ENCODE assay signal across 14 mouse cellular contexts in genomic region chr1:75564916-75565315, GRCm38 (mm10). TPM values are rescaled to one million over a fixed set of nuclear protein-coding genes. Genes with fewer than 3 reads are reported as not detected.
"Had no signal": no experiment of that assay in that cellular context is flagged by ENCODE, and none has a peak within 500 bp of the region (broad histone marks: within the 10 kb centered on the region; RNA-seq: fewer than 3 reads in every experiment).

No protein-coding gene starts in this region.

- H3K36me3 ChIP-seq: limb, embryonic 15.5 days; liver, embryonic 12.5 days; midbrain, embryonic 12.5 days; neural tube, embryonic 13.5 days had no signal

- H3K9ac ChIP-seq: limb, embryonic 15.5 days; liver, embryonic 12.5 days; lung, embryonic 14.5 days; midbrain, embryonic 12.5 days; neural tube, embryonic 13.5 days had no signal

- ATAC-seq: liver, embryonic 12.5 days had no signal

- H3K27ac ChIP-seq: limb, embryonic 15.5 days; liver, embryonic 12.5 days; midbrain, embryonic 12.5 days; neural tube, embryonic 13.5 days; stomach, postnatal 0 days had no signal

- DNase-seq: kidney, adult 18-20 months; kidney, postnatal 10 days; kidney, postnatal 4 days; lung, embryonic 14.5 days; lung, postnatal 10 days; lung, postnatal 4 days; retina, postnatal 1 day; right cerebral cortex, postnatal 4 days had no signal

- H3K4me3 ChIP-seq: limb, embryonic 15.5 days; liver, embryonic 12.5 days; midbrain, embryonic 12.5 days; neural tube, embryonic 13.5 days had no signal

- H3K4me1 ChIP-seq: liver, embryonic 12.5 days had no signal

- H3K27me3 ChIP-seq: limb, embryonic 15.5 days had no signal

- H3K4me2 ChIP-seq: limb, embryonic 15.5 days; liver, embryonic 12.5 days; lung, embryonic 14.5 days; midbrain, embryonic 12.5 days; neural tube, embryonic 13.5 days had no signal

- H3K9me3 ChIP-seq: limb, embryonic 15.5 days; liver, embryonic 12.5 days had no signal

RNA-seq across cellular contexts. Expression of gene Slc4a3, which starts 18.9 kb away (rescaled TPM):
- total RNA-seq: megakaryocyte, adult 5-6 weeks had no signal

RNA-seq across cellular contexts. Expression of gene Inha, which starts 58.0 kb away (rescaled TPM):
- total RNA-seq: megakaryocyte, adult 5-6 weeks had no signal

RNA-seq across cellular contexts. Expression of gene Obsl1, which starts 58.7 kb away (rescaled TPM):
- total RNA-seq: megakaryocyte, adult 5-6 weeks had no signal
